Mouse (Mus musculus): ENCODE measurements around the gene Sec24b.

DNA sequence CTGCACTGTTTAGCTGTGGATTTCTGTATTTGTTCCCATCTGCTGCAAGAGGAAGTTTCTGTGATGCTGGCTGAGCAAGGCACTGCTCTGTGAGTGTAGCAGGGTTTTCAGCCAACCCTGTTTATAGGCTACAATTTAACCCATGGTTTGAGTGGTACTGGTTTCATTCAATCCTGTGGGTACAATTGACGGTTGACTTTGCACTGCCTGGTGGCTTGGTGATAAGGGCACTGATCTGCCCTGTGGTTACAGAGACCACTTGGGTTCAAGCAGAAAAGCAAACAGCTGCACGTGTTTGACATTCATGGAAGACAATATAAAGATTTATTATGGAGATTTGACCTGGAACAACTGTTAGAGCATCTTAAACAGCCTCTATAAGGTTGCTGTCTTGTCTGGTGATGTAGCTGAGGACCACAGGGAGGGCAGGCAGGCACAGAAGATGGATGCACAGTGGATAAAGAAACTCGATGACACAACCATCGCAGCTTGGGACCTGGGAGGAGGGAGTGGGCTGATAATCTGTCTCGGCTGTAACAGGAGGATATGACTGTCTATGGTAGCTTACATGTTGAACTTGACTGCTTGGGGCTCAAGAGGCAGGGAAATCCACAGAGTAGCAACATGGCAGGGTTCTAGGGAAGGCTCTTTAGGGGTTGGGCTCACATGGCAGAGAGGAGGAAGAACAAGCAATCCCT is 115.0 kb downstream of the Sec24b start:
- TF ChIP-seq CTCF (IDR thresholded peaks at IDR 0.05; ENCODE audit: low read depth, low read length) (no peak), TAL1 (conservative IDR thresholded peaks at IDR 0.05; ENCODE audit: low read depth, low read length) (no peak), GATA1 (IDR thresholded peaks at IDR 0.05; ENCODE audit: borderline replicate concordance, low read length) (no peak), POLR2AphosphoS5 (IDR thresholded peaks at IDR 0.05; ENCODE audit: insufficient replicate concordance, low read depth, low read length) (no peak), GATA2 (IDR thresholded peaks at IDR 0.05; ENCODE audit: borderline replicate concordance, low read depth, low read length) (no peak)

Measured in G1E (cell line).